Mouse (Mus musculus): ENCODE data around the gene Rab9b. TPM values are rescaled to one million over a fixed set of nuclear protein-coding genes. Genes with fewer than 3 reads are reported as not detected.

Gene Rab9b
- 22.1 and 22.2 TPM in 2 replicates for polyA plus RNA-seq (2015; fragmentation: Nextera tagmentation; extraction: Ambion mirVana)

GRCm38 (mm10) chrX:136868061-136869040, at the start of gene Rab9b:
TSS of gene Rab9b (minus strand) at chrX:136868755.
- H3K4me2 ChIP-seq, result peak within 1 kb of the TSS; percentile 54
- no peaks in the 10 kb centered on the region for H3K9me3 ChIP-seq (replicated peaks)
- peak within 1 kb of the TSS; percentile 77 for H3K27ac ChIP-seq (replicated peaks)
- peak within 1 kb of the TSS; percentile 58 for H3K9ac ChIP-seq (replicated peaks)
- ATAC-seq (ENCODE audit: low FRiP score), result peak; percentile 96
- H3K4me3 ChIP-seq (replicated peaks), result peak within 1 kb of the TSS; percentile 53
- no peaks in the 10 kb centered on the region for H3K36me3 ChIP-seq
- 14% methylated on average over 26 of the region's 36 CpGs for WGBS
- H3K27me3 ChIP-seq (replicated peaks), result no peaks in the 10 kb centered on the region
- H3K4me1 ChIP-seq, result no peaks in the 10 kb centered on the region

- Histone ChIP-seq H3K9ac (replicated peaks) (no peak overlapping the region), H3K4me3 (replicated peaks) (no peak overlapping the region), H3K4me2 (no peak overlapping the region), H3K36me3 (no peaks in the 10 kb centered on the region), H3K9me3 (replicated peaks) (no peaks in the 10 kb centered on the region), H3K27ac (replicated peaks) (no peak overlapping the region), H3K27me3 (replicated peaks) (no peaks in the 10 kb centered on the region), H3K4me1 (no peaks in the 10 kb centered on the region)
- 78% methylated on average over 4 of the region's 4 CpGs for WGBS
- no peak for ATAC-seq (ENCODE audit: low FRiP score)
Measured at GRCm38 (mm10) chrX:136904369-136904768, 35.8 kb upstream of the Rab9b start.

- Histone ChIP-seq H3K4me3 (replicated peaks) (no peak overlapping the region), H3K27me3 (replicated peaks) (no peaks in the 10 kb centered on the region), H3K4me1 (no peaks in the 10 kb centered on the region), H3K27ac (replicated peaks) (no peak overlapping the region), H3K36me3 (no peaks in the 10 kb centered on the region), H3K9me3 (replicated peaks) (no peaks in the 10 kb centered on the region), H3K9ac (replicated peaks) (no peak overlapping the region), H3K4me2 (no peak overlapping the region)
- ATAC-seq (ENCODE audit: low FRiP score), result no peak
- WGBS, result 46% methylated on average over 2 of the region's 2 CpGs
Measured at GRCm38 (mm10) chrX:136895757-136896156, 27.2 kb upstream of the Rab9b start.

GRCm38 (mm10) chrX:136850300-136850699, 18.3 kb downstream of the Rab9b start:
- H3K27ac ChIP-seq (replicated peaks), result no peak overlapping the region
- H3K4me3 ChIP-seq (replicated peaks), result no peak overlapping the region
- H3K36me3 ChIP-seq, result no peaks in the 10 kb centered on the region
- 30% methylated on average over 3 of the region's 3 CpGs for WGBS
- H3K27me3 ChIP-seq (replicated peaks), result no peaks in the 10 kb centered on the region
- ATAC-seq (ENCODE audit: low FRiP score), result no peak
- no peaks in the 10 kb centered on the region for H3K9me3 ChIP-seq (replicated peaks)
- H3K4me2 ChIP-seq, result no peak overlapping the region
- no peak overlapping the region for H3K9ac ChIP-seq (replicated peaks)
- H3K4me1 ChIP-seq, result no peaks in the 10 kb centered on the region

GRCm38 (mm10) chrX:136828610-136829009, 39.9 kb downstream of the Rab9b start:
- no peaks in the 10 kb centered on the region for H3K36me3 ChIP-seq
- no peaks in the 10 kb centered on the region for H3K4me1 ChIP-seq
- H3K27ac ChIP-seq (replicated peaks), result no peak overlapping the region
- no peak overlapping the region for H3K9ac ChIP-seq (replicated peaks)
- no peaks in the 10 kb centered on the region; the same call in 1 of the 2 replicates for H3K27me3 ChIP-seq (replicated peaks)
- no peak overlapping the region for H3K4me2 ChIP-seq
- no peak for ATAC-seq (ENCODE audit: low FRiP score)
- no peak overlapping the region for H3K4me3 ChIP-seq (replicated peaks)
- no peaks in the 10 kb centered on the region for H3K9me3 ChIP-seq (replicated peaks)

GRCm38 (mm10) chrX:136825016-136825415, 43.5 kb downstream of the Rab9b start:
- Histone ChIP-seq H3K9me3 (replicated peaks) (no peaks in the 10 kb centered on the region), H3K4me2 (no peak overlapping the region), H3K36me3 (no peaks in the 10 kb centered on the region), H3K4me3 (replicated peaks) (no peak overlapping the region), H3K9ac (replicated peaks) (no peak overlapping the region), H3K27me3 (replicated peaks) (peaks cover 5% of the 10 kb centered on the region; the same call in 1 of the 2 replicates), H3K4me1 (no peaks in the 10 kb centered on the region), H3K27ac (replicated peaks) (no peak overlapping the region)
- WGBS, result 62% methylated on average over 4 of the region's 4 CpGs
- ATAC-seq (ENCODE audit: low FRiP score), result no peak

- no peak for ATAC-seq (ENCODE audit: low FRiP score)
- Histone ChIP-seq H3K27ac (replicated peaks) (no peak within 1 kb of the TSS), H3K9me3 (replicated peaks) (no peaks in the 10 kb centered on the region), H3K4me3 (replicated peaks) (no peak within 1 kb of the TSS), H3K36me3 (no peaks in the 10 kb centered on the region), H3K27me3 (replicated peaks) (peaks cover 10% of the 10 kb centered on the region; the same call in 1 of the 2 replicates), H3K9ac (replicated peaks) (no peak within 1 kb of the TSS), H3K4me2 (no peak within 1 kb of the TSS), H3K4me1 (no peaks in the 10 kb centered on the region)
- WGBS, result 26% methylated on average over 1 of the region's 1 CpGs
Measured at GRCm38 (mm10) chrX:136822371-136822770, 46.2 kb downstream of the Rab9b start, which contains the start of gene Plp1. TSS of gene Plp1 (plus strand) at chrX:136822671.

GRCm38 (mm10) chrX:136820250-136820649, 48.3 kb downstream of the Rab9b start:
- 13% methylated on average over 1 of the region's 1 CpGs for WGBS
- Histone ChIP-seq H3K4me2 (no peak overlapping the region), H3K36me3 (no peaks in the 10 kb centered on the region), H3K27me3 (replicated peaks) (peaks cover 10% of the 10 kb centered on the region; the same call in 1 of the 2 replicates), H3K4me1 (no peaks in the 10 kb centered on the region), H3K9me3 (replicated peaks) (no peaks in the 10 kb centered on the region), H3K4me3 (replicated peaks) (no peak overlapping the region), H3K9ac (replicated peaks) (no peak overlapping the region), H3K27ac (replicated peaks) (no peak overlapping the region)
- peak; percentile 92 for ATAC-seq (ENCODE audit: low FRiP score)

- Histone ChIP-seq H3K4me2 (no peak overlapping the region), H3K36me3 (no peaks in the 10 kb centered on the region), H3K27ac (replicated peaks) (no peak overlapping the region), H3K27me3 (replicated peaks) (peaks cover 10% of the 10 kb centered on the region; the same call in 1 of the 2 replicates), H3K4me3 (replicated peaks) (no peak overlapping the region), H3K9ac (replicated peaks) (no peak overlapping the region), H3K4me1 (no peaks in the 10 kb centered on the region), H3K9me3 (replicated peaks) (no peaks in the 10 kb centered on the region)
- ATAC-seq (ENCODE audit: low FRiP score), result no peak; the same call in 1 of the 2 replicates
- 92% methylated on average over 6 of the region's 6 CpGs for WGBS
Measured at GRCm38 (mm10) chrX:136819752-136820151, 48.8 kb downstream of the Rab9b start.

Other genes starting within 250 kb of the Rab9b start
- gene Tceal1, start 160.8 kb downstream of the Rab9b start, polyA plus RNA-seq (2015; fragmentation: Nextera tagmentation; extraction: Ambion mirVana), result 21.4 and 25.9 TPM in 2 replicates
- gene Morf4l2, start 125.1 kb downstream of the Rab9b start, polyA plus RNA-seq (2015; fragmentation: Nextera tagmentation; extraction: Ambion mirVana), result 509 and 511 TPM in 2 replicates
- gene Glra4, start 88.6 kb downstream of the Rab9b start, polyA plus RNA-seq (2015; fragmentation: Nextera tagmentation; extraction: Ambion mirVana), result not detected in 2 replicates
- gene Plp1, start 46.1 kb downstream of the Rab9b start, polyA plus RNA-seq (2015; fragmentation: Nextera tagmentation; extraction: Ambion mirVana), result 15.1 and 16.9 TPM in 2 replicates
- not detected in 2 replicates for gene H2bfm, start 58.6 kb upstream of the Rab9b start, polyA plus RNA-seq (2015; fragmentation: Nextera tagmentation; extraction: Ambion mirVana)
- 70.3 and 101 TPM in 2 replicates for gene Tmsb15b2, start 106.7 kb upstream of the Rab9b start, polyA plus RNA-seq (2015; fragmentation: Nextera tagmentation; extraction: Ambion mirVana)
- gene Tmsb15l, start 108.1 kb upstream of the Rab9b start, polyA plus RNA-seq (2015; fragmentation: Nextera tagmentation; extraction: Ambion mirVana), result 9.9 TPM in 2 replicates
- gene Tmsb15b1, start 108.1 kb upstream of the Rab9b start, polyA plus RNA-seq (2015; fragmentation: Nextera tagmentation; extraction: Ambion mirVana), result 28.5 and 33.0 TPM in 2 replicates
- gene Zcchc18, start 124.4 kb upstream of the Rab9b start, polyA plus RNA-seq (2015; fragmentation: Nextera tagmentation; extraction: Ambion mirVana), result 400 and 471 TPM in 2 replicates
- gene Slc25a53, start 169.5 kb upstream of the Rab9b start, polyA plus RNA-seq (2015; fragmentation: Nextera tagmentation; extraction: Ambion mirVana), result 10.8 and 11.1 TPM in 2 replicates
- gene Fam199x, start 180.8 kb upstream of the Rab9b start, polyA plus RNA-seq (2015; fragmentation: Nextera tagmentation; extraction: Ambion mirVana), result 7.1 and 7.5 TPM in 2 replicates

All from neural tube, embryonic 15.5 days (tissue).